Mouse (Mus musculus) adrenal gland, adult 8-10 months (tissue): ENCODE measurements at regions not wholly inside any gene's neighbourhood (a gene's known extent, or its start where the extent isn't known, plus 50 kb on each side); places are given as distances from the start of the nearest gene placed in this dataset.

Experiments used
- DNase-seq: peaks from one replicate; pipeline ENCODE4 v3.0.0; 2022

DNA sequence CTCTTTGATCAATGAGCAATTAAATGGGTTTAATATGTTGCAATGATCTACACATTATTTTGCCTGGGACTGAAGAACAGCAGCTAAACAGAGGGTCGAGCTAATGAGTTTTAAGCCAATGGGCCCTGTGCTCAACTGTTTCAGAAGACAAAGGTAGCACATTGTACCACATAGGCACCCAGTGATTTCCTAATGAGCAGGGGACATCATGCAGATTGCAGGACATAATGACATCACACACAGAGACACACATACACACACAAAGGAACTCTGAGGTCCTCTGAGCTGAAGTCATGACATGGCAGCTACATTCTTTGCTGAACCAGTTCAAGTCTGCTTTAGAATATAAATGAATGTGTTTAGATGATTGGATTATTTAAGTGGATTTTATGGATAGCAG is 71.9 kb downstream of the Zfp330 start:
- DNase-seq: no peak

- DNase-seq: no peak
These were observed 73.5 kb downstream of the Zfp330 start for GRCm38 (mm10) chr8:82700471-82700870.

DNA sequence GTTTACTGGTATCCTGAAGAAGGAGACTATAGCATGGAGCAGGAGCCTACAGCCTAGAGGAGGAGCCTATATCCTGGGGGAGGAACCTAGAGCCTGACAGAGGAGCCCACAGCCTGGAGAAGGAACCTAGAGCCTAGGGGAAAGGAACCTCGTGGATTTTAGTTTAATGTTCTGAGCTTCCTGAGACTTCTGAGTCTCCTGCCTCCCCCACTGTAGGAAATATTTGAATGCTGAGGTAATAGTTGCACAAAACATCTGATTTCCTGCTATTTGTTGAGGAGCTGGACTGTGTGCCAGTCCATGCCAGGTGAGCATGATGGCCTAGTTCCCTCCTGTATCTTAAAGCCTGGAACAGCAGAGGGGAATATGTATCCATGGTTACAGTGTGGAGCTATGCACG is 74.7 kb downstream of the Zfp330 start:
- no peak for DNase-seq

- DNase-seq: no peak
These were observed 75.9 kb downstream of the Zfp330 start for GRCm38 (mm10) chr8:82698071-82698470.

GRCm38 (mm10) chr8:82693086-82693485 is 80.9 kb downstream of the Zfp330 start:
- no peak for DNase-seq

- peak; percentile 37 for DNase-seq
These were observed 84.6 kb downstream of the Zfp330 start for GRCm38 (mm10) chr8:82689322-82689721.

- DNase-seq: no peak
These were observed 88.0 kb downstream of the Zfp330 start for GRCm38 (mm10) chr8:82685966-82686365.

- no peak for DNase-seq
These were observed 95.2 kb downstream of the Zfp330 start for GRCm38 (mm10) chr8:82678793-82679192.

DNA sequence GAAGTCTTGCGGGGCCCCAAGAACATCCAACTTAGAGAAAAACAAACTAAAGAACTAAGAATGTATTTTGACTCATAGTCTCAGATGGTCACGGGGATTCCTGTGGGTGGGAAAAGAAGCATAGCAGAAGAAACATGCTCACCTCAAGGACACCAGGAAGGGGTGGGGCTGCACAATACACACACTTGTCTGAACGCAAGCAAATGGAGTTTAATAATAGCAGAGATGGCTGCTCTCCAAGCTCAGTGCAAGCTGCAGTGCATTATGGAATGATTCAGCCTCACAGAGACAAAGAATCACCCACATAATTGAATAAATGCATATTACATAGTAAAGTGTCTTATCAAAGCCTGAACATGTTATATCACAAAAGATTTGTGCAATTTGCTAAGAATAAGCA is 96.2 kb downstream of the Zfp330 start:
- no peak for DNase-seq

- DNase-seq: no peak
These were observed 104.7 kb downstream of the Zfp330 start for GRCm38 (mm10) chr8:82669241-82669640.

DNA sequence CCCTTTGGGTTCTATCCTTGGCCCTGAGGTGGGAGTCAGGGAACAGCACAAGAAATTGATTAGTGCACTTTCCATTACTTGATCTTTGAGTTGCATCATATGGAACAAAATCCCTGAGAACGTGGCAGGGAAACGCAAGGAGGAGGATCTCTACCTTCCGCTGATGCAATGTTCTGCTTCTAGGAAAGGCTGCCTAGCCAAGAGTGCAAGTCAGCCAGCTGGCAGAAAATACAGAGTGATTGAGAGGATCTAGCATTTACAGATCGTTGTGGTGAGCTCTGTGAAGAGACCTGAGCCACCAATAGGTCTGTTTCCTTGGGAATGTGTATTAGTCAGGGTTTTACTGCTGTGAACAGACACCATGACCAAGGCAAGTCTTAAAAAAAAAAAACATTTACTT is 108.8 kb downstream of the Zfp330 start:
- peak; percentile 8 for DNase-seq

- no peak for DNase-seq
These were observed 133.5 kb downstream of the Zfp330 start for GRCm38 (mm10) chr8:82640502-82640901.

DNA sequence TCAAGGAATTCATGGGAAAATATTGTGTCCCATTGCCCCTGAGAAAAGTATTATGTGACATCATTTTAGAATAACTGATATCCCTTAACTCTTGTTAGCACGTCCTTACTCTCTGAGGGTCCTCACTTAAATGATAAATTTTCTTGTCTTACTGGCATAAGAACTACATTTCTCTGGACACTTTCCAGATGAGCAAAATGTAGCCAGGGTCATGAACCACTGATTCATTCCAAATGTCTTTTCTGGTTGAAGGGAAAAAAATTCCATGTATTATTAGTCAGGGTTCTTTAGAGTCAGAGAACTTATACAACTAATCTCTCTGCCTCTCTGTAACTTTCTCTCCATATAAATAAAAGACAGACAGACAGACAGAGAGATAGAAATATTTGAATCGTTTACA is 143.5 kb downstream of the Zfp330 start:
- no peak for DNase-seq

- DNase-seq: no peak
These were observed 150.0 kb downstream of the Zfp330 start for GRCm38 (mm10) chr8:82623791-82624431.

GRCm38 (mm10) chr8:82618668-82619067 is 155.3 kb downstream of the Zfp330 start:
- DNase-seq: no peak

DNA sequence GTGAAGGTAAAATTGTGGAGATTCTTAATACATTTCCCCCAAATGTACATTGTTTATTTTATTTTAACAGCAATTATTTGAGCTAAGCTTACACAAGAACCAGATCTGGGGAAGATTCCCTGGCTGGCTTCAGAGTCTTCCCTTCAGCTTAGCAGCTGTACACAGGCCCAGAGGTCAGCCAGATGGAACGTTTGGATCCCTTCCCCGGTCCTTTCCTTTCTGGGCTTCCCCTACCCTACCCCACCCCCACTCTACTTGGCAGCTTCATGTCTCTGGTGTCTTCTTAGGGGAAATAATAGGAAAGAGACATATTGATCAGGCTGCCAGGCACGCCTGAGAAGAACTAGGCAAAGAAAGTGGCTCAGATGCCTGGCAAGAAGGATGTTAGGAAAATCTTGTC is 172.4 kb downstream of the Zfp330 start:
- DNase-seq: no peak

DNA sequence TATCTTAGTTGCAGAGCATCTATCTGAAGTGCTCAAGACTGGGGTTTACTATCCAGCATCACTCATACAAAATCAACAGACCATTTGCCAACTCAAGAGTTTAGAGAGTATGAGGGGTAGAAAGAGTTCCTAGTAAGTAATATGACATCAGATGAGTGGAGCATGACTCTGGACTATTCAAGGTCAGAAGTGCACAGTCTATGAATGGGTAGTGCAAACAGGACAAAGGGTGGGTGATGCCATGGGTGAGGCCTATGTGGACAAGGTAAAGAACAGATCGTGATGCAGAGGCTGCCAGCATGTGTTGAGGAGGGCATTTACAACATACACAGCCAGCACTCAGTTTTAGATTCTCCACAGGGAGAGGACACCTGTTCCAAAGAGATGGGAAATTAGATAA is 170.4 kb upstream of the Il15 start:
- no peak for DNase-seq

DNA sequence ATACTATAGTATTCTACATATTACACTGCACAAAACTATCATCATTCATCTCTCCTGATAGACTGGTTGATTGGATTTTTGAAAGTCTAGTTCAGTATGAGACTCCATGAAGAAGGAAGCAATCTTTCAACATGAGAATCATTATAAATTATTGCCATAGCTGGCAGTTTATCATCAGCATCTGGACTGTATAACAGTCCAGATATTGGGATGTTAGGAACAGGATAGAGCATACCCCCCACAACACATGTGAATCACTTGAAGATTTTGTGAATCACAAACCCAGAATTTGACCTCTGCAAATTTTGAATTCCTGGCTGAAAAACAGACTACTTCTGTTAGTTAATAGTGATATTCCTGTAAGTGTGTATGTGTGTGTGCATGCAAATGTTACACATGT is 135.1 kb upstream of the Il15 start:
- DNase-seq: no peak

- DNase-seq: no peak
These were observed 126.1 kb upstream of the Il15 start for GRCm38 (mm10) chr8:82529153-82529552.

- no peak for DNase-seq
These were observed 120.8 kb upstream of the Il15 start for GRCm38 (mm10) chr8:82523866-82524265.

DNA sequence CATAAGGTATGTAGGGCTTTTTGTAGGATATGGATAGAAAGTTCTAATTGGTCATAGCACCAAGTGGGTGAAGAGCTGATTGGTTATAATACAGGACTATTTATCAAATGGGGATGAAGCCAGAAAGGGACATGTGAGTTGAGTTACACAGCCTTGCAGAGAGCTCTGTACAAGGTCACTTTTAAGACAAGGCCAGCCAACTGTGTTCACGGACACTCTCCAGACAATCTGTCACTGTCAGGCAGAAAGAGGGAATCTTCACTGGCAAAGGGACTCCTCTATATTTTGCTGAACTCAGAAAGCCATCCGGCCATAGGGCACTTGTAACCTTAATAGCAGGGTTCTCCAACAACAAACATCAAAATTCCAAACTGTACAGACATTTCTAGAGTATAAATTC is 95.5 kb upstream of the Il15 start:
- peak; percentile 70 for DNase-seq

- peak; percentile 56 for DNase-seq
These were observed 74.8 kb upstream of the Il15 start for GRCm38 (mm10) chr8:82477856-82478255.

GRCm38 (mm10) chr8:82477426-82477769 is 74.4 kb upstream of the Il15 start:
- DNase-seq: no peak

- no peak for DNase-seq
These were observed 73.8 kb upstream of the Il15 start for GRCm38 (mm10) chr8:82476708-82477425.

GRCm38 (mm10) chr8:82473266-82473665 is 70.2 kb upstream of the Il15 start:
- DNase-seq: no peak
